Mouse (Mus musculus) 416B (cell line): ENCODE data around the gene Mkrn1.
"Not testable (repeated sequence)": the region's sequence is repeated elsewhere in the genome, so short reads cannot be mapped to it uniquely, and the experiment has no call there.

ENCODE experiments used
- DNase-seq: peaks from one replicate; pipeline ENCODE4 v3.0.0; 2011; ENCODE audit warnings: low read depth

Gene Mkrn1

DNA sequence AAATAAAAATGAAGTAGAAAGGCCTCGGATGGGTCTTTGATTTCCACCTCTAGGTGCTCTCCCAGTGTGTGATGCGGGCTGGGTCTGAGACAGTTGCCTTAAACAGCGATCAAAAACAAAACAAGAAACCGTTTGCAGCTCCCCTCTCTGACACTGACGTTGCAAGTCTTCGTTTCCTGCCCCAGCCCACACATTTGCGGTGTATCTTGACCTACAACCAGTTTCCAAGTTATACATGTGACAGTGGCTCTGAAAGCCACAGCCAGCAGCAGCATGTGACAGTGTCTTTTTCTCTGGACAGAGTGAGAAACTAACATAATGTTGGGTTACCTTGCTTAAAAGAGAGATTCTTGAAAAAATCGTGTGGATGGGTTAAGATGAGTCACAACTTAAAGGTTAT lies 40.5 kb downstream of the Mkrn1 start:
- peak; percentile 94 for DNase-seq

DNA sequence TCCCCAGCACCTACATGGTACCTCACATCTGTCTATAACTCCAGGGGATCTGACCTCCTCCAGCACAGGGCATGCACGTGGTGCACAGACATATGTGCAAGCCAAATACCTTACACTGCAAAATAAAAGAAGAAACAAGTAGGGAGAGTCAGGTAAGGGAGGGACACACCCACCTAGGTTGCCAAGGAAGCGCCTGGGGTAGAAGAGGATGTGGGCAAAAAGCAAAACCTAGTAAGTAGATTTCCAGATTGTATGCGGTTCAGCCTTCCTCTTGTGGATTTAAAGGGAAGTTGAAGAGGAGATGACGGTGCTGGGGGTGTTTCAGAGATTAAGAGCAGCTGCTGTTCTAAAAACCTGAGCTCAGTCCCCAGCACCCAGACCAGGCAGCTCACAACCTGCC lies 41.0 kb downstream of the Mkrn1 start:
- DNase-seq = peak; percentile 97

DNA sequence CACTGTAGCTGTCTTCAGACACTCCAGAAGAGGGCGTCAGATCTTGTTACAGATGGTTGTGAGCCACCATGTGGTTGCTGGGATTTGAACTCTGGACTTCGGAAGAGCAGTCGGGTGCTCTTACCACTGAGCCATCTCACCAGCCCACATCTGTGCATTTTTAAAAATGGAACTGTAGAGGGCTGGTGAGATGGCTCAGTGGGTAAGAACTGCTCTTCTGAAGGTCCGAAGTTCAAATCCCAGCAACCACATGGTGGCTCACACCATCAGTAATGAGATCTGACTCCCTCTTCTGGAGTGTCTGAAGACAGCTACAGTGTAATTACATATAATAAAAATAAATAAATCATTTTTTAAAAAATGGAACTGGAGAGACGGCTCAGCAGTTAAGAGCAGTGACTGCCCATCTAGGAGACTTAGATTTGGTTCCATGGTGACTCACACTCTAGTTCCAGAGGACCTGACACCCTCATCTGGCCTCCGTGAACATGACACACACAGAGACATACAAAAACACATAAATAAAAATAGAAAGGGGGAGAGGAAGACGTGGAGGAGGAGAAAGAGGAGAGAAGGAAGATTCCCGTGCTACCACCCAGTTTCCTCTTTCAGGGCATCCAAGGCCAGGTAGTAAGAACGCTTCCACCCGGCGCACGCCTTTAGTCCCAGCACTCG lies 42.0 kb downstream of the Mkrn1 start:
- DNase-seq = peak; percentile 75

DNA sequence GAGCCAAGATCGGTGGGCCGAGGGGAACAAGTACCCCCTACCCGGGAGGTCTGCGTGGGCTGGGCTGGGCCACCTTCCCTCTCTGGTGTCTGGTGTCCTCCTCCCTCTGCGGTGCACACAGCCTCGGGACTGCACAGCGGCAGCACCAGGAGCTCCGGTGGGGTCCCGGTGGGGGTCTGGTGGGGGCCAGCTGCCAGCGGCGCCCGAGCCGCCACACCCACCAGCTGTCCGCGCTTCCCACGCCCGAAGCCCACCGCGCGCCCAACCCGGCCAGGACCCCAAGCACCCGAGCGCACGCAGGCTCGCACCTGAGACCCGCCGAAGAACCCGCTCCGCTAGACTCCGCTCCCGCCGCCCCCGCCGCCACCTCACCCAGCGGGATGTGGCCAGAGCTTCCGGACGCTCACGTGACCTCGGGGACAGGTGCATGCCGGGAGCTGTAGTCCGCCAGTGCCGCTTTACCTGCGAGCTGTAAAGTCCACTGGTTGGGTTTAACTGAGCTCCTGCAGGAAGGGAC lies 42.9 kb downstream of the Mkrn1 start, which contains the start of gene Slc37a3:
TSS of gene Slc37a3 (minus strand) at position 365 of the 517 bp plus-strand sequence.
- peak; percentile 85 for DNase-seq

DNA sequence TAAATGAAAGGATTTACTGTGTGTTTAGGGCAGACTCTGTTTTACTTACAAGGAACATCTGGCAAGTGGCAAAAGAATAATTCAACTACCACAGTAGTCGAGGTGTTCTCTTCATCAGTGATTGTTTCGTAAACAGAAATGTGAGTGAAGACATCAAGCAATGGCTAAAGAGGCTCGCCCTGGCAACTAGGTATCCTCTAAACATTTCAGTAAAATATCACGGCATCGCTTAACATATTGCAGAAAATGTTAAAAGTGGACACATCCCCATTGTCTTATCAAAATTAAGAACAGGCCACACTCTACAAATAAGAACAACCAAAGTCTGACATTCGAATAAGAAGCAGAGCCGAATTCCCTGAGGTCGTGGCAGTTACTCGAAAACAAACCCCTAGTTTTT lies 43.5 kb downstream of the Mkrn1 start:
- no peak for DNase-seq

DNA sequence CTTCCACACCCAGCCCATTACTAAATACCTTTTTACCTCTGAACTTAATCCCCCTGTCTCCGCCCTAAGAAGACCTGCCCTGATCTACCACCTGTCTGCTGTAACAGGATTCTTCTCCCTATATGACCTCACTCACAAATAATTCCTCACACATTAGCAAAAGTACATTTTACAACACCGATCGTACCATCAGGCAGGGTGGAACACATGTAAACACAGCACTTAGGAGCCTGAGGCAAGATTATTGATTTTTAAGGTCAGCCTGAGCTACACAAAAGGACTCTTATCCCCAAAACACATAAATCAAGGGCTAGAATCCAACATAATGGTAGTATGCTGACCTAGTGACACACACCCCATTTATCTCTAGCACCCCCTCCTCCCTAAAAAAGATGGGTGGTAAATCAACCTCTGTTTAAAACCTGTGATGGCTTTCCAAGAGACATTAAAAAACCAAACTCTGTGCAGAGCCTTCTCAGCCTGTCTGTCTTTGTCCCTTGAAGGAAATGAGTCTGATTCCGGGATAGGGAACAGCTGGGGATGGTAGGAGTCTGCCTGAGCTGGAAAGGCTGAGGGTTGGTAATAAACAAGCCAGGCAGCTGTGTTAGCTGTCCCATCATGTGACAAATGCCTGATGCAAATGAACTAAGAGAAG lies 46.8 kb downstream of the Mkrn1 start:
- no peak for DNase-seq

DNA sequence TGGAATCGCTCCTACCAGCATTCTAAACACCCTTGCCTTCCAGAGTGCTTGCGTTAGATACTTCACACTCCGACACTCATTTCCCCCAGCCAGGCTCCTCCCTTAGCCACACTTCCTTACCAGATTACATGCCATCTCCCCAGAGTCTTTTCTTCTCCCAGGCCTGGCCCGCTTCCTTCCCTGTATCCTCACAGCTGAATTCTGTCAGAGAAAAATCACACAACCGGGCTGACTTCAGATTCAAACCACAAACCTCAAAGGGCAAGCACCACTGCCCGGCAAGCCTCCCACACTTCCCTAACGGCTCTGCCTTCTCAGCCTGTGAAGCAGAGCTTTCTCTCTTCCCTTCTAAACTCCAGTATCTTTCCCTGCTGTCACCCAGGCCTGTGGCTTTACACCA lies 47.5 kb downstream of the Mkrn1 start:
- peak; percentile 93 for DNase-seq

DNA sequence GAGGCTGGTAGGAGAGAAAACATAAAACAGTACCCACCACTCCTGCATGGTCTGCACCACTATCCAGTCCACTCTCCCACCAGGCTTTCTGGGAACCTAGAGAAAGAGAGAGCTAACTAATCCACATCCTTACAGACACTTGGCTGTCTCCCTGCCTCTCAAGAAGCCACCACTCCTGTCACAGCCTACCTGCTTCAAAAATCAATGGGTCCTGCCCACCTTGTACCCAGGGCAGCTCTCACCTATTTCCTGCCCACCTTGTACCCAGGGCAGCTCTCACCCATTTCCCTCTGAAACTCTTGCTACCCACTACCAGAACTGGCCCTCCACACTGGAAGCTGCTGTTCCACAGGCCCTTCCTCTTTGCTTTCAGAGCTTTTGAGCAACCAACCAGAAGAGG lies 48.2 kb downstream of the Mkrn1 start:
- DNase-seq = no peak

DNA sequence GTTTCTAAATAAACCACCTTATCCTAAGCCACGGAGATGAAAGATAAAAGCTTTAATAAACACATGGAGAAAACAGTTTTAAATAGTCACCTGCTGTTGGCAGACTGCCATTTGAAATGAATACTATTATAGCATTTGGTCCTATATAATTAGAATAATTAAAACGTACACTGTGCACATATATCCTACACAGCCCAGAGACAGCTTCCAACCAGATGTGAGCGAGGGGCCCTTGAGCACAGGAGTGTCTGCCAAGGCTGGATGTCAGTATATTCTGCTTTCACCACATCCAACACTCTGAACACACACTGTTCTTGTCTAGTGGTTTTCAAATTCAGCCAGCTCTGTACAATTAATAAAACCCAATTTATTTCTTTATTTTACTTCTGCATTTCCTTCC lies 50.6 kb downstream of the Mkrn1 start:
- DNase-seq = no peak

DNA sequence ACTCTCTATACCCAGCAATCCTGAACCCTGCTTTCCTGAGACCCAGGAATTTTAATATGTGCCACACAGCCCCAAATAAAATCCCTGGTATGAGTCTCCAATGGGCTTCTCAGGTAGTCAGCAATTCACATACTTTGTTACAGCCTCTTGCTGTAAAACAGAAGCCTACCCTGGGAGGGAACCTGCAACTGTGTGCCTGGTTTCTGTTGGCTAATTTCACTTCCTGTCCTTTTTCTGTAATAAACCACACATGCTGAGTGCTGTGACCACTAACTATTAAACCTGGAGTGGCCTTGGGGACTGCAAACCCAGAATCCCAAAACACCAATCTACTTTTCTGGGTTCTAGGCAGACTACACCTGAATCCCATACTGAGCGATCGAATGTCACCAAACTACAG lies 57.6 kb downstream of the Mkrn1 start:
- DNase-seq = peak; percentile 67

DNA sequence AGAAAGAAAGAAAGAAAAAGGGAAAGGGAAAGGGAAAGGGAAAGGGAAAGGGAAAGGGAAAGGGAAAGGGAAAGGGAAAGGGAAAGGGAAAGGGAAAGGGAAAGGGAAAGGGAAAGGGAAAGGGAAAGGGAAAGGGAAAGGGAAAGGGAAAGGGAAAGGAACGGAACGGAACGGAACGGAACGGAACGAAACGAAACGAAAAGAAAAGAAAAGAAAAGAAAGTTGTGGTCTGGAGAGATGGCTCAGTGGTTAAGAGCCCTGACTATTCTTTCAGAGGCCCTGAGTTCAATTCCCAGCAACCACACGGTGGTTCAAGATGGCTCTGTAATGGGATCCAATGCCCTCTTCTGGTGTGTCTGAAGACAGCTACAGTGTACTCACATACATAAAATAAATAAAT lies 61.1 kb downstream of the Mkrn1 start:
- DNase-seq = not testable (repeated sequence)

DNA sequence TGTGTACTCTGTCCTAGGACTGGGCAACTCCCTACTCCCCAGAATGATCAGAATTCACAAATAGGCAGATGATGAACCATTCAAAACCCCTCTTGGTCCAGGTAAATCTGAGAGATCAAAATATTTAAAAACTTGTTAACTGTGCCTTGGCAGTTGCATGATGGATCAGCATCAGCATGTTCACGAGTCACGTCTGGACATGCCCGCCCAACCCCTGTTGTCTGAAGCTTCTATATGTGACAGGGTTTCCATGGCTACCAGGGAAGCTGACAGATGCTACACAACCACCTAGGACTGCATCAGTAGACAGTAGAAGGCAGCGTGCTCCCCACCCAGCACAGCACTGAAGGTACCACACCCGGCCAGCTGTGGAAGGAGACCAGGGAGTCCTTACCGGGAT lies 71.3 kb downstream of the Mkrn1 start:
- no peak for DNase-seq

DNA sequence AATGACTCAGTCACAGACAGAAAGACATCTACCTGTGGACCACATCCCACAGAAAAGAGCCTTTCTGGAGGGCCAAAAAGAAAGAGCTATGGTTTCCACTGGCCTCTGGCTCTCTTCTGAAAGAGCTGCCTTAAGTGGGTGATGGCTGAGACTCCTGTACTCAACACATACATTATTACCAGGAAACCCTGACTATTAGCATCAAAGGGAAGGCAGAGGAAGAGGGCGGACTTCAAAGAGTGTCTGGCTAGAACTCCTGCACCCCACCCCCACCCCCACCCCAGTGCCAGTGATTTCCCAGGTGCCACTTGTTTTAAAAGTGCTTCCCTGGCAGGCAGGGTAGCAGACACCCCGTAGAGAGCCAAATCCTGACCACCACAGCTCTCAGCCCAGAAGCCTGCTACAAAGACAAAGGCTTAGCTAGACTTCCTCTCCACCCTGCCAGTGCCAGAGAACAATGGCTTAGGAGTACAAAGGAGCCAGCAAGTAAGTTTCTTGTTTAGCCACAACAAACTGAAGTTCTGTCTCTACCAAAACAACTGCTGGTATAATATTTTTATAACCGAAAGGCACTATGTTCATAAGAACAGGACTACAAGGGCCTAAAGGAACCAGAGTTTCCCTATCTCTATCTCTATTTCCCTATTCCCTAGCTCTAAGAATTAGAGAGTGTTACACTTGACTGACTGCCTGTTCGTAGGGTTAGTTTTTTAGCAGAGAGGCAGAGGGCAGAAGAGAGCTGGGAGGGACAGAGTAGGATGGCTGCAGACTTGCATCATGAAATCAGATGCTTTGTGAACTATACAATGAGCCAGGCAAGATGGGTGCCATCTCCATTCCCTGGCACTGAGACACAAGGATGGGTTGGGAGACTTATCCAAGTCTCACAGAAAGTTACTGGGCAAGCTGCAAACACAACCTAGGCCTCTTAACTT lies 72.1 kb downstream of the Mkrn1 start:
- peak; percentile 36 for DNase-seq
